Mouse (Mus musculus) kidney, postnatal 14 days (tissue): ENCODE data around the gene Sarnp.

Experiments
- DNase-seq: peaks from one replicate; pipeline ENCODE4 v3.0.0; 2022; ENCODE audit warnings: mixed read lengths

Sarnp gene

DNA sequence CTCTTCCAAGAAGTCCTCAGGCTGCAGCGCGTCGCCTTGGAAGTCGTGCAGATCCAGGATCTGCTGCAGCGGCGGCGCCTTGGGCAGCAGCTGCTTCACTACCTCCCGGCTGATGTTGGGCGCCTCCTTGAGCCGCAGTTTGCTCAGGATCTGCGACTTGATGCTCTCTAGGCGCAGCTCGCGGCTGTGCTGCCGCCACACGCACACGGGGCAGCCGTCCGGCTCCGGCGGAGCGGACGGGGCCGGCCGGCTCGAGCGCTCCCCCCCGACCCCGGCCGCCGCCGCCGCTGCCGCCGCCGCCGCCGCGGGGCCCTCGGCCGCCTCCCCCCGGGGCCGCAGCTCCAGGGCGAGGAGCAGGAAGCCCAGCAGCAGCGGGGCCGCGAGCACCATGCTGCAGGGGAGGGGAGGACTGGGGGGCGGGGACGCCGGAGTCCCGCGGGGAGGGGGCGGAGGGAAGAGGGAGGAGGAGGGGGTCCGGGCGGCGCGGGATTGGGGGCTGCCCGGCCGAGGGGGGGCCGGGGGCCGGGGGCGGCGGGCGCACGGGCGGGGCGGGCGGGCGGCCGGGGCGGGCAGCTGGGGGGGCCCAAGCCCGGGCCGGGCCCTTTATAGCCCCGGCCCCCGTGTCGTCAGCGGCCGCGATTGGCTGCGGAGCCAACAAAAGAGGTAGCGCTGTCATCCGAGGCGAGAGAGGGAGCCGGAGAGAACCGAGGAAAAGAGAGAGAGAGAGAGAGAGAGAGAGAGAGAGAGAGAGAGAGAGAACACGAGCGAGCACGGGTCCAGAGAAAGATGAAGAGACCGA lies 74.4 kb downstream of the Sarnp start, which contains the start of gene Gdf11:
Gene Gdf11, minus strand, starts transcription at position 423 of the 799 bp plus-strand sequence.
- peak; percentile 75 for DNase-seq

DNA sequence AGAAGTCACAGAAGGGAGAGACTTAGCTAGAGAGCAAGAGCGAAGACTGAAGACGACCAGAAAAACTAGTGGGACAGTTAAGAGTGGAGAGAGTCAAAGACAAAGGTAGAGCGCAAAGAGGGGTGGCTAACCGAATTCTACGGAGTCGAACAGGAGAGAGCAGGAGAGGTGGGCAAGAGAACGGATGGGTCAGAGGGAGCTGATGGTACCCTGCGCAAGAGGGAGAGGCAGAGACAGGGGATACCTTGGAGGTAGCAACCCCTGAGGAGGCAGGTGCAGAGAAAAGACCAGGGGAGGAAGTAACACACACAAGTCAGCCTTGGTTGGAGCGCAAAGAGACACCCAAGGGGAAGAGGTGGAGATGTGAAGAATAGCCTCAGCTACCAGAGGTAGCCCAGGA lies 75.1 kb downstream of the Sarnp start:
- no peak for DNase-seq

DNA sequence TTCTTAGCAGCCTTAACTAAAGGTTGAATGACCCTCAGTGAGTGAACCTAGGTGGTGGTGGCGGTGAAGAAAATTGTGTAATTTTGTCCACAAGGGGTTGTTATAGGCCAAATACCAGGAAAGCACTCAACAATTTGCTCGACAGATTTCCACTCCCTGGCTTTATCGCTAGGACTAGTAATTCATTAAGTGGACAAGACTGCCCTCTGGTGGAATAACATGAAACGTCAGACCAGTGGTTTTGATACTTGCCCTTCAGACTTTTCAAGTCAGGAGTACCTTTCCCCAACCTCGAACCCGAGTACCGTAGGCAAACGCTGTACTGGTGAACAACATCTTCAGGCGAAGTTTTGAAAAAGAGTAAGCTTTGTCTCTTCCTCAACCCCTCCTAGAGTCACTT lies 78.3 kb downstream of the Sarnp start:
- DNase-seq: peak; percentile 92

DNA sequence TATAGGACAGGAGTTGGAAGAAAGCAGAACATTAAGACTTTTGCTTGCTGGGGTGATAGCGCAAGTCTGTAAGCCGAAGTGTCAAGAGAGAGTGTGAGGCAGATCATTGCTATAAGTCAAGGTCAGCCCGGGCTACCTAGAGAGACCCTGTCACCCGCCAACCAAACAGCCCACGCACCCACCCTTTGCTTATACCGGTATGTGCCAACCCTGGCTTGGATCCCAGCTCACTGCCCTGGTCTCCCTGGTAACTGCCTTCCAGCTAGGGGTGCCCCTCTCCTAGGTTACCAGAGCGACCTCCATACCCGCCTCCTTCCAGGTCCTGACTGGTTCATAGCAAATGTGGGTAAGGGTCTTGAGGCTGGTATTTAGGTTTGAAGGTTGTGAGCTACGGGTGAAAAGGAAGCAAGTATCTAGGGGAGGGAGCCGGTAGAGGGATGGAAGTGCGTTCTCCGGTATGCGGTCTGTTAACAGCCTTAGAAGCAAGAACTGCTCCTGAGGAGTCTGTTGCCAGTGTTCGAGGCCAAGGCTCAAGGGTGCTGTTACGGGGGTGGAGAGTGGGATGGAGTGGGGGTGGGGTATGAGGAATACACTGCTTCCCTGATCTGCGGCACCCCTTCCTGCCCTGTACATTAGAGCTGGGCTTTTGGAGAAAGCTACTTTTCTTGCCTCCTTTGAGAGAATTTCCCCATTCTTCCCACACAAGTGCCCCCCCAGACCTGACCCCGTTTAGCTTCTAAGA lies 79.0 kb downstream of the Sarnp start:
- DNase-seq: peak; percentile 84

DNA sequence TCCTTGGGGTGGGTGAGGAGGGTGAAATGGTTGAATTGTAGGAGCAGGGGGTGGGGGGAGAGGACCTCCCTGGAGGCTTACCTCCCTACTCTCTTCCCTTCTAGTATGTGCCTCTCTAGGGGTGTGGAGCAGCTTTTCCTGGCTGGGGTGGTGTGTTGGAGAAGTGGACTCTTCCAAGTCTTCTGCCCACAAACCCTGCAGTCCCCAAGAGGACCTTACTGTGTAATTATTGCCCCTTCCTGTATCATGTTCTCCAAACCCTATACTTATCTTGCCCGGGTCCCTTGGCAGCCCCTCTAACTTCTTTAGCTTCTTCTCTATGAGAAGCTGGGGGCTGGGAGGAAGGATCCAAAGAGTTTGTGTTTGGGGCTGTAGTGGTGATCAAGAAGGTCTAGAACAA lies 79.7 kb downstream of the Sarnp start:
- no peak for DNase-seq

DNA sequence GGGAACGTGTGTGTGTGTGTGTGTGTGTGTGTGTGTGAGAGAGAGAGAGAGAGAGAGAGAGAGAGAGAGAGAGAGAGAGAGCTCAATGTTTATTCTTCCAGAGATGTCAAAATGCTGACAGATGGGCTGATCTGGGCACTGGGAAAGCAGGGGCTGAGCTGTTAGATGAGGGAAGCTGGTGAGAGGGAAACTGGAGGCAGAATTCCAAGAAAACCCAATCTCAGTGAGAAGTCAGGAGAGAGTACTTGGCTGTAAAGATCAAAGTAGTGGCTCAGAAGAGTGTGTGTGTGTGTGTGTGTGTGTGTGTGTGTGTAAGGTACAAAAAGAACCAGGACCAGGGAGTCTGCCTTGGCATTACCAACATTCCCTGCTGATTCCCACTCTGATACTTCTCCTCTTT lies 80.4 kb downstream of the Sarnp start:
- no peak for DNase-seq

DNA sequence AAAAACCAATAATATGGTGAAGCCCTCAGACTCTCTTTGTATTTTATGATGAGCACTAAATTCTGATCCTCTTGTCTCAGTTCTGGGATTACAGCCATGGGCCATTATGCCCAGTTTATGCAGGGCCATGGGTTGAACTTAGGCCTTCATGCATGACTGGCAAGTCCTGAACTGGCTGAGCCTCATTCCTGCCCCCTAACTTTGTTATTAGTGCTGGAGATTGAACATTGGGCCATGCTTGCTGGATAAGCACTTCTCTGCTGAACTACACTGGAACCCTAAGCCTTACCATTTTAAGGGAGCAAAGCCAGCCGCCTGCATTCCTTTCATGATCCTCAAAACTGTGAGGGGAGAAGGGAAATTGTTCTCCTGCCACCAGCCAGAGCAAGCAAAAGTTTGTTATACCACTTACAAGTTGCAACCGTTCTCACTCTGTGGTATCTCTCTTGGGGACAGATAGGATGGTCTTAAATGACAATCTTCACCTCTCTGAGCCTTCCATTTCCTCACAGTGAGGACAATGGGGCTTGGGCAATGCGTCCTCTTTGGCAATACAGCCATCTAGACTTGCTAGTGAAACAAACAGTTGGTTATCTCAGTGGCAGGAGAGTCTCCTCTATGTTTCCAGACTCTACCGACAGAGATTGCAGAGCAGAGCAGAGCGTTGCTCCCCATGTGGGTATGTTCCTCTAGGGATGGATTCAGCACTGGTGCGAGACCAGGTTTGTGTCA lies 82.8 kb downstream of the Sarnp start:
- DNase-seq: peak; percentile 78

DNA sequence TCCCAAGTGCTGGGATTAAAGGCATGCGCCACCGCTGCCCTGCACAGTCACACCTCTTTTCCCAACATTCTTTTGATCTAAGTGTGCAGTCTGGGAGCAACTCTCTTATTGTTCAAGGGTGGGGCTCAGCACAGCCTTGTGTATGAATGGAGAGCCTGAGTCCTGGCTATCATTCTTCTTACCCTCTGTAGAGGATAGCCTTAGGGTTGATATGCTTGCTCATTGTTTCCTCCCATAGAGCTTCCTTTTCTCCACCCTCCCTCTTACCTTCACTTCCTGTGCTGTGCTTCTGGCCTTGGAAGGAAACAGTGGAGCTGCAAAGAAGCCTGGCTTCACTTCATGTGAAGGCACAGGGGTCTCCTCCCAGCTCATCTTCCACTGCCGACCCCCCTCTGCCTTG lies 83.6 kb downstream of the Sarnp start, which contains the start of gene Cd63:
Gene Cd63, plus strand, starts transcription at position 292 of the 400 bp plus-strand sequence.
- no peak for DNase-seq

DNA sequence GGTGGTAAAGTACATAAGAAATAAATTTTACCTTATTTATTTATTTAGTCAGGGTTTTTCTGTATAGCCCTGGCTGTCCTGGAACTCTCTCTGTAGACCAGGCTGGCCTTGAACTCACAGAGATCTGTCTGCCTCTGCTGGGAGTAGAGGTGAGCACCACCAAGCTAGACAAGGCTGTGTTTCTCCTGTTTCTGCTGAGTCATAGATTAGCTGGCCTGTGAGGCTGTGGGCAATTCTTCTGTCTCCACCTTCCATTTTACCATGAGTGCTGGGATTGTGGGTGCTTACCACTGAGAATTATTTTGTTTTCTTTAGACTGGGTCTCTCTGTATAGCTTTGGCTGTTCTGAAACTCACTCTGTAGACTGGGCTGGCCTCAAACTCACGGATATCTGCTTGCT lies 84.3 kb downstream of the Sarnp start:
- DNase-seq: no peak

DNA sequence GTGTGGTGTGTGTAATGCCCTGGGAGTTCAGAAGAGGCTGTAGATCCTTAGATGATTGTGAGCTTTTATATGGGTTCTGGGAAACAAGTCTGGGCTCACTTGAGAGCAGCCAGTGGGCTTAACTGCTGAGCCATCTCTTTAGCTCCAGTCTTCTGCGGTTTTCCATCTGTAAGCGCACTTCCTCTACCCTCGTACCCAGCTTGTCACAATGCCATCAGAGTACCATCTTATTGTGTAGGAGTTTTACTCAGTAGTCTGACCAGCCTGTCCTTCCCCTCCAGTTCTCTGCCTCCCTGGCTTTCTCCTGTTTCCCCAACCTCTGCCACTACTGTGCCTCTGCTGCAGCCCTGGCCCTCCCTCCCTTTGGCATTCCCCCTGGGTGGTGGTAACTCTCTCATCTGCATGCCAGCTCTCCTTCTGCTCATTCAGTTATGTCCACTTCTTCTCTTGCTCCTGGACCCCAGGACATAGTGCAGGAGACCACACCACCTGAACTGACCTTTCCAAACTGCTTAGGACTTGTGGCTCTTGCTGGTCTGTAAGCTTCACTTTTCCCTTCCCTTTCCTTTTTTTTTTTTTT lies 85.4 kb downstream of the Sarnp start:
- DNase-seq: peak; percentile 69

DNA sequence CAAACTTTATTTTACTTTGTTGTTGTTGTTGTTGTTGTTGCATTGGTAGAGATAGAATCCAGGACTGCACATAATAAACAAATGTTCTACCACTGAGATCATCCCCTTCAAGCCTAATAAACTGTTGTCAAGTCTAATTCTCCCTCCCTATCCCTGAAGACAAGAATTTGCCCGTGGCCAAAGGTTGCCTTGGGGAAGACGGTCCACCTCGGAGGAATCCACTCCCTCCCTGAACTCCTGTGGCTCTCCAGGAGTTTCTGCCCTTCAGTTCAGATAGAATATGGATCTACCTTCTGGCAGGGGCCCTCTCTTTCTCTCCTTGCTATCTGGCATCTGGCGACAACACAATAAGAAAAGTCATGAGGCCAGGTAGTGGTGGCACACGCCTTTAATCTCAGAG lies 87.7 kb downstream of the Sarnp start:
- DNase-seq: peak; percentile 56

DNA sequence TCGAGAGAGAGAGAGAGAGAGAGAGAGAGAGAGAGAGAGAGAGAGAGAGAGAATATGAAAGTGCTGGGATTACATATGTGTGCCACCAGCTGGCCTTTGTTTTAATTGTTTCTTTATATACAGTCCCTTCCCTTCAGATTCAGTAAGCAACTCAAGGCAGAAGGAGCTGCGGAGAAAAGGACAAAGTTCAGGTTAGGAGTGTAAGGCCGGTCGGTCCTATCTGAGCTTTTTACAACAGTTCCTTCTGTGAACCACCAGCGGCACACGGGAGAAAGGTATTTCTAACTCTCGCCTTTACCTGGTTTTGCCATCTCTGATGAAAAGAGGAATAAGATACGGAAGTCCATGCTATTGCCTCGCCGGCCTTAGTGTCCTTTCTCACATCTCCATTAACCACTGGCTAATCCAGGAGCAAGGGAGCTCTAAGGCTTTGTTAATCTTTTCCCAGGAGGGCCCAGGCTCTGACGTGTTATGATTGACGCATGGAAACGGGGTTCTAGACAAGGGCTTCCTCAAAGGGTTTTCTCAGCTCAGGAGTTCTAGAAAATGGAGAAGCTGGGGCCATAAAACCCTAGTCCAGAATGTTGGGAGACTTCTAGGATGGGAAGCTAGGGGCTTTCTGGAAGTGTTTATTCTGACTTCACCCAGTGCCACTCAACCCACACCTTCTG lies 91.8 kb downstream of the Sarnp start:
- DNase-seq: peak; percentile 72

DNA sequence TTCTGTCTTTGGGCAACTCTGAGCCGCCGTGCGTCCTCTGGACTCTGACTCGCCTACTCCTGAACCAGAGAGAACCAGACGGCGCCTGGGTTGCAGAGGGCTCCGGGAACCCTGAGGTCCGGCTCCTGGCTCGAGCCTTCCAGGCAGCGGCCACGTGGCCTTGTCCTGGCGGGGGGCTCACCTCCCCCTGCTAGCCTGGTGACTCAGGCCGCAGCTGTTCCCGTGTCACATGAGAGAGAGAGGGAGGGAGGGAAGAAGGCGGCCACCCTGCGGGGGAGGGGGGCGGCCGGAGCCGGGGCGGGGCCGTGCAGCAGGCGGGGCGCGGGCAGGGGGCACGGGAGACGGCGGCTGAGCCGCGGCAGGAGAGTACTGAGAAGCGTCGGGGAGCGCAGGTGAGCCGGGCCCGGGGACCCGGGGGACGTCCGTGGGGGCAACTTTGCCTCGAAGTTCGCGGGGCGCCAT lies 92.5 kb downstream of the Sarnp start:
- DNase-seq: peak; percentile 94

DNA sequence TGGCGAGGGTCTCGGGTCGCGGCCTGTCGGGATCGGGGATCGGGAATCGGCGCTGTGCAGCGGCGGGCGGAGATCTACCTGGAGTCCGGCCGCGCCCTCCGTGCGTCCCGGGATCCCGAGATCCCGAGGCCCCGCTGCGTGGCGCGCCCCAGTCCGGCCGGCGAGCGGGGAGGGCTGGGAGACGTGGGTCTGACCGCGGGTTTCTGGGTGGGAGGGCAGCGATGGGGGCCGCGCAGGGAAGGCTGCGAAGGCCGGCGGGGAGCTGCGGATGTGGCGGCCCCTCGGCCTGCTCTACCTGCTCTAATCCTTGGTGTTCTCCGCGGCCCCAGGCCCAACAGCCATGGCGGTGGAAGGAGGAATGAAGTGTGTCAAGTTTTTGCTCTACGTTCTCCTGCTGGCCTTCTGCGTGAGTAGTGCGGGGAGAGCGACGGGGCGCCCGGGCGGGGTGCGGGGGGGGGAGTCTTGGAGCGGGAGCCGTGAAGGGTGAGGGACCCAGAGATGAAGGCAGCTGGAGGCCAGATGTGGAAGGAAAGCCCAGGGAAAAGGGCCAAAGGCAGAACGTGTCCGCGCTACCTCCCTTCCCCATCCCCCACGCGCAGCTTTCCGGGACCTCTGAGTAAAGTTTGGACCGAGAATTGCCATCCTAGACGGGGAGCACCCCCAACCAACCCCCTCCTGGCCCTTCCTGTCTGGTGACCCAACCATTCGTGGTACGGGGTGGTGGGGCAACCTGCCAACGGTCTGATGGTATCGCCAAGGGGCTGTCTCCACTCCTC lies 93.1 kb downstream of the Sarnp start:
- peak; percentile 70 for DNase-seq

DNA sequence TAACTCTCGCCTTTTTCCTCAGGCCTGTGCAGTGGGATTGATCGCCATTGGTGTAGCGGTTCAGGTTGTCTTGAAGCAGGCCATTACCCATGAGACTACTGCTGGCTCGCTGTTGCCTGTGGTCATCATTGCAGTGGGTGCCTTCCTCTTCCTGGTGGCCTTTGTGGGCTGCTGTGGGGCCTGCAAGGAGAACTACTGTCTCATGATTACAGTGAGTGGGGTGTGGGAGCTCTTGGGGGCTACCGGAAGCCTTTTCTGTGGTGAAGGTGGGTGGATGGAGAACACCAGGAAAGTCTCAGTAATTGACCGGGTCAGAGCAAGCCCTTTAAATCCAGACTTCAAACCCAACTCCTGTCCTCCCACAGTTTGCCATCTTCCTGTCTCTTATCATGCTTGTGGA lies 94.3 kb downstream of the Sarnp start:
- no peak for DNase-seq

DNA sequence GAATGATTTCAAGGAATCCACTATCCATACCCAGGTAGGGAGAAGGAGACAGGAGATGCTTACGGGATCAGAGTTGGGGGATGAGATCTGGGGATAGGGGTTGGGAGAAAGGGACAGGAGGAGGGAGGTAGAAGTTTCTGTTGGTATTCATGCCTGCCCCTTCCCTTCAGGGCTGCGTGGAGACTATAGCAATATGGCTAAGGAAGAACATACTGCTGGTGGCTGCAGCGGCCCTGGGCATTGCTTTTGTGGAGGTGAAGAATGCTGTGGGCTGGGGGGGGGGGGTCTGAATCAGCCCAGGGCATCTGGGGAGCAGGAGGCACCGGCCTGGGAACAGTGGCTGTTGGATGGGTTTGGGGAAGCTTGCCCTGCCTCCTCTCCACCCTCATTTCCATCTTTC lies 95.1 kb downstream of the Sarnp start:
- no peak for DNase-seq

DNA sequence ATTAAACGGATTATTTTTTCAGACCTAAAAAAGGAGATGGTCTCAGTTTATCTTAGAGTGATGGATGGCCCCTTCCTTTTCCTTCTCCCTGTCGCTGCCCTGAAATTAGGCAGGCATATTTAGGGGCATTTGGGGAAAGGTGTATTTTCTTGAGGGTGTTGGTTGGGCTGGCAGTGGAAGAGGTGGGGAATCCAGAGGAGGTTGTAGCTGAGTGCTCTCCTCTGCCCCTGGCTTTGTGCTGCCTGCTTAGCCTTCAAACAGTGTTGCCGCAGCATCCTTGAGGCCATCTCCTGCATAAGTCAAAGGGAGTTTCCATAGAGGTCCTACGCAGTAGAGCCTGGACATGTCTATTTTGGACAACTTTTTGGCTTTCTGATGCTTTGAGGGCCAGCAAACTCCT lies 95.7 kb downstream of the Sarnp start:
- DNase-seq: no peak

DNA sequence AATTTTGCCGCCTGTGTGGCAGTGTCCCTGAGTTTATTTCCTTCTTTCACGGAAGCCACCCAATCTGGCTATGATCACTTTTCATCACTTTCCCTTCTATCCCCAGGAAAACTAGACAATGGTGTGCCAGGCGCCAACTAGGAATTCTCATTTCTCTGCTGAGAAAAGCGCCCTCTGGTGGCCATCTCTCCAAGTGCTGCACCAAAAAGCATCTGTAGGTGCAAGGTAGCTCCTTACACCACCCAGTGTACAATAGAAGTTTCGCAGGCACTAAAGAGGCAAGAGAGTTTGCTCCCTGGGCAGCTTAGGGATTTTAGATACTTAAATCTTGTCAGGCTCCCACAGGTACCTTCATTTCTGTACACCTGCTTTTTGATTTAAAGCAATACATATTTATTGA lies 96.1 kb downstream of the Sarnp start:
- peak; percentile 93 for DNase-seq

DNA sequence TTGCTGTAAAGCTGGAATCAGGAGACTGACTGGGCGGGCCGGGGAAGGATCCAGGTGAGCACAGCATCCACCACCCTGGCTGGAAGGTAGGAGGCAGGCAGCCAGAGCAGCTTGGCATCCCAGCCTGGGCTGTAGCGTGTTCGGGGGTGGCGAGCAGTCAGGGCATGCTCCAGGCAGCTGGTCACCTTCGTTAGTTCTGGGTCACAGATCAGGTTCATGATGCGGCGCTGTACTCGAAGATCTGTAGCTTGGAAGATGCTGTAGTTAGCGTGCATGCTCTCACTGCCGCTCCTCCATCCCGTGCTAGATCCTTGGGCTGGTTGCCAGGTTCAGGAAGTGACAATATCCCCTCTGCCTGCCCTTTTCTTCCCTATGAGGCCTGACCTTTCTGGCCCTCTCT lies 96.6 kb downstream of the Sarnp start:
- DNase-seq: no peak

DNA sequence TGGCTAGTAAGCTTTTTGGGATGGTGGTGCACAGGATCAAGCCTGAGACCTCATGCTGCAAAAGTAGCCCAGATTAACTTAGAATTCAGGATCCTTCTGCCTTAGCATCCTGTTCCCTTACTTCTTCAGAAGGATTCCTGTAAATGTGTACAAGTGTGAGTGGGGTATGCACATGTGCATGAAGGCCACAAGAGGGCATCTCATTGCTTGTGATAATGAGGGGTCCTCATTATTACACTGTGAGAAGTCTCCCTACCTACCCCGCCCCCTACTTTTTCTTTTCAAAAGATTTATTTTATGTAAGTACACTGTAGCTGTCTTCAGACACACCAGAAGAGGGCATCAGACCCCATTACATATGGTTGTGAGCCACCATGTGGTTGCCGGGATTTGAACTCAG lies 98.4 kb downstream of the Sarnp start:
- no peak for DNase-seq

DNA sequence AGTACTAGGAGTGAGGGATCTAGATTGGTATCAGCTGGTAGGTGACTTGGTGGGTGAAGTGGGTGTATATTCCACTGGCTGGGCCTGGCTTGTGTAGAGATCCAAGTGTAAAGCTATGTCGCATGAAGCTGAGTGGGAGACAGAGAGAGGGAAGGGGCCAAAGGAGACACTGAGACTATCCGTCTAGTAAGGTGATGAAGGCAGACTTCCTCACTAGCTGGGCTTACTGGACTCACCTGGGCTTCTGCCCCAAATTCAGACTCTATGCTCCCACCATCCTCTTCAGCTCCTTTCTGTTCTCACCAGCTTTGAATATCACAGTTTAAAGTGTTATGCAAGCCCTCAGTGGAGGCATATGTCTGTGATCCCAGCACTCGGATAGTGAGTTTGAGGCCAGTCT lies 99.5 kb downstream of the Sarnp start:
- no peak for DNase-seq

DNA sequence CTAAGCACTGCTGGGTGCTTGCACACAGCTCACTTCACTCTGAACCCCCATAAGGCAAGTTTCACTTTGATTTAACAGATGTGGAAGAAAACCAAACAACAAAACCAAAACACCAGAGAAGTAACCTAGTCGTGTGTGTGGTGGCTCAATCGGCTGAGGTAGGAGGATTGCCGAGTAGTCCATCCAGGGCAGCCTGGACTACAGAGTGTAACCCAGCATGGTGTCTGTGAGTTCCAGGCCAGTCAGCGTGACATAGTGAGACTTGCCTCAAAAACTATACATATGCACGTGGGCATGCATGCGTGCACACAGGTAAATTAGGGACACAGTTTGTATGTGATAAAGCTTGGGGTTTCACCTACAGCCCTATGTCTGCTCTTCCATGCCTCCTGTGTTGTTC lies 100.3 kb downstream of the Sarnp start:
- no peak for DNase-seq
